Mouse (Mus musculus): ENCODE measurements around the gene Metap1d. TPM values are rescaled to one million over a fixed set of nuclear protein-coding genes. Genes with fewer than 3 reads are reported as not detected.

Metap1d gene
- 3.5 TPM in 1 of 2 replicates, not detected in the other for polyA plus RNA-seq (2012; ENCODE audit: insufficient read depth, low replicate concordance)

- H3K27me3 ChIP-seq (replicated peaks), result peaks cover 3% of the 10 kb centered on the region
- TF ChIP-seq FLI1 (IDR thresholded peaks at IDR 0.05; ENCODE audit: low read length), result no peak
Observed at GRCm38 (mm10) chr2:71453161-71453916, at the start of gene Metap1d. TSS of gene Metap1d (plus strand) at chr2:71453276.

GRCm38 (mm10) chr2:71405613-71406012 is 47.5 kb upstream of the Metap1d start:
- no peaks in the 10 kb centered on the region for H3K9me3 ChIP-seq
- peaks cover 33% of the 10 kb centered on the region for H3K36me3 ChIP-seq (replicated peaks; ENCODE audit: low read length)

More at GRCm38 (mm10) chr2:71453161-71453916, at the start of gene Metap1d:
- H3K4me3 ChIP-seq (replicated peaks), result peak within 1 kb of the TSS; percentile 93
- H3K36me3 ChIP-seq (replicated peaks; ENCODE audit: low read length), result no peaks in the 10 kb centered on the region
- H3K9me3 ChIP-seq, result peaks cover 6% of the 10 kb centered on the region; the same call in 1 of the 2 replicates
- peaks cover 17% of the 10 kb centered on the region for H3K4me1 ChIP-seq

GRCm38 (mm10) chr2:71418760-71419280 is 34.3 kb upstream of the Metap1d start:
- Histone ChIP-seq H3K4me3 (replicated peaks) (no peak overlapping the region), H3K9me3 (no peaks in the 10 kb centered on the region), H3K4me1 (0 out of 2 replicates have a peak, but pooled peaks cover 3% of the 10 kb centered on the region), H3K36me3 (replicated peaks; ENCODE audit: low read length) (peaks cover 56% of the 10 kb centered on the region), H3K27me3 (replicated peaks) (no peaks in the 10 kb centered on the region)
- TF ChIP-seq GATA1 (IDR thresholded peaks at IDR 0.05; ENCODE audit: borderline replicate concordance, low read length), result no peak

More at GRCm38 (mm10) chr2:71405613-71406012, 47.5 kb upstream of the Metap1d start:
- Histone ChIP-seq H3K4me1 (no peaks in the 10 kb centered on the region), H3K27me3 (replicated peaks) (no peaks in the 10 kb centered on the region), H3K4me3 (replicated peaks) (no peak overlapping the region)
- TF ChIP-seq FLI1 (IDR thresholded peaks at IDR 0.05; ENCODE audit: low read length) (no peak), GATA1 (IDR thresholded peaks at IDR 0.05; ENCODE audit: borderline replicate concordance, low read length) (no peak)

- no peaks in the 10 kb centered on the region for H3K4me1 ChIP-seq
- H3K9me3 ChIP-seq, result no peaks in the 10 kb centered on the region
- H3K27me3 ChIP-seq (replicated peaks), result no peaks in the 10 kb centered on the region
- peaks cover 57% of the 10 kb centered on the region for H3K36me3 ChIP-seq (replicated peaks; ENCODE audit: low read length)
- no peak overlapping the region for H3K4me3 ChIP-seq (replicated peaks)
- TF ChIP-seq FLI1 (IDR thresholded peaks at IDR 0.05; ENCODE audit: low read length) (no peak), GATA1 (IDR thresholded peaks at IDR 0.05; ENCODE audit: borderline replicate concordance, low read length) (no peak)
Observed at GRCm38 (mm10) chr2:71419408-71419807, 33.7 kb upstream of the Metap1d start.

GRCm38 (mm10) chr2:71420895-71421425 is 32.1 kb upstream of the Metap1d start:
- H3K27me3 ChIP-seq (replicated peaks), result no peaks in the 10 kb centered on the region
- H3K4me3 ChIP-seq (replicated peaks), result no peak overlapping the region
- no peaks in the 10 kb centered on the region for H3K9me3 ChIP-seq
- peaks cover 53% of the 10 kb centered on the region for H3K36me3 ChIP-seq (replicated peaks; ENCODE audit: low read length)
- no peaks in the 10 kb centered on the region for H3K4me1 ChIP-seq
- no peak for TF ChIP-seq GATA1 (IDR thresholded peaks at IDR 0.05; ENCODE audit: borderline replicate concordance, low read length)
- no peak for TF ChIP-seq FLI1 (IDR thresholded peaks at IDR 0.05; ENCODE audit: low read length)

GRCm38 (mm10) chr2:71424545-71424944 is 28.5 kb upstream of the Metap1d start:
- H3K4me1 ChIP-seq, result no peaks in the 10 kb centered on the region
- H3K9me3 ChIP-seq, result no peaks in the 10 kb centered on the region
- no peak overlapping the region for H3K4me3 ChIP-seq (replicated peaks)
- H3K27me3 ChIP-seq (replicated peaks), result no peaks in the 10 kb centered on the region
- peaks cover 54% of the 10 kb centered on the region for H3K36me3 ChIP-seq (replicated peaks; ENCODE audit: low read length)
- TF ChIP-seq FLI1 (IDR thresholded peaks at IDR 0.05; ENCODE audit: low read length), result no peak
- no peak for TF ChIP-seq GATA1 (IDR thresholded peaks at IDR 0.05; ENCODE audit: borderline replicate concordance, low read length)

GRCm38 (mm10) chr2:71435440-71435839 is 17.6 kb upstream of the Metap1d start:
- Histone ChIP-seq H3K36me3 (replicated peaks; ENCODE audit: low read length) (peaks cover 70% of the 10 kb centered on the region), H3K27me3 (replicated peaks) (no peaks in the 10 kb centered on the region), H3K4me1 (no peaks in the 10 kb centered on the region), H3K9me3 (peaks cover 3% of the 10 kb centered on the region; the same call in 1 of the 2 replicates), H3K4me3 (replicated peaks) (no peak overlapping the region)
- no peak for TF ChIP-seq GATA1 (IDR thresholded peaks at IDR 0.05; ENCODE audit: borderline replicate concordance, low read length)
- no peak for TF ChIP-seq FLI1 (IDR thresholded peaks at IDR 0.05; ENCODE audit: low read length)

GRCm38 (mm10) chr2:71443376-71443775 is 9.7 kb upstream of the Metap1d start:
- Histone ChIP-seq H3K4me1 (no peaks in the 10 kb centered on the region), H3K9me3 (no peaks in the 10 kb centered on the region), H3K4me3 (replicated peaks) (no peak overlapping the region), H3K36me3 (replicated peaks; ENCODE audit: low read length) (peaks cover 30% of the 10 kb centered on the region), H3K27me3 (replicated peaks) (peaks cover 12% of the 10 kb centered on the region)
- no peak for TF ChIP-seq FLI1 (IDR thresholded peaks at IDR 0.05; ENCODE audit: low read length)
- no peak for TF ChIP-seq GATA1 (IDR thresholded peaks at IDR 0.05; ENCODE audit: borderline replicate concordance, low read length)

- H3K27me3 ChIP-seq (replicated peaks), result peaks cover 14% of the 10 kb centered on the region
- no peak overlapping the region for H3K4me3 ChIP-seq (replicated peaks)
- H3K9me3 ChIP-seq, result peaks cover 6% of the 10 kb centered on the region; the same call in 1 of the 2 replicates
- peaks cover 12% of the 10 kb centered on the region for H3K36me3 ChIP-seq (replicated peaks; ENCODE audit: low read length)
- TF ChIP-seq GATA1 (IDR thresholded peaks at IDR 0.05; ENCODE audit: borderline replicate concordance, low read length) (no peak), FLI1 (IDR thresholded peaks at IDR 0.05; ENCODE audit: low read length) (no peak)
- H3K4me1 ChIP-seq, result no peaks in the 10 kb centered on the region
Observed at GRCm38 (mm10) chr2:71445536-71446196, 7.4 kb upstream of the Metap1d start.
